Mouse (Mus musculus) intestine, embryonic 15.5 days (tissue): Measurements from ENCODE around the gene Tas1r1. TPM values are rescaled to one million over a fixed set of nuclear protein-coding genes. Genes with fewer than 3 reads are reported as not detected.

Experiments used
- ATAC-seq: fragments of 200-750 bp; cut with Nextera tagmentation; 2 replicates; pipeline ENCODE4 v1.8.0; 2017; ENCODE audit warnings: moderate TSS enrichment, moderate library complexity
- H3K27ac ChIP-seq: fragments of 300-500 bp; sonication (generic); 2 replicates; pipeline ENCODE4 v1.5.1; 2015; ENCODE audit warnings: mild to moderate bottlenecking, inconsistent platforms
- H3K27me3 ChIP-seq: fragments of 300-500 bp; sonication (generic); replicated peaks from 2 replicates; pipeline ENCODE4 v1.6.1; 2015; ENCODE audit warnings: inconsistent platforms
- H3K36me3 ChIP-seq: fragments of 300-500 bp; sonication (generic); 2 replicates; pipeline ENCODE4 v1.6.1; 2015; ENCODE audit warnings: inconsistent platforms
- H3K4me1 ChIP-seq: fragments of 300-500 bp; sonication (generic); replicated peaks from 2 replicates; pipeline ENCODE4 v1.6.1; 2015; ENCODE audit warnings: inconsistent platforms
- H3K4me2 ChIP-seq: fragments of 300-500 bp; sonication (generic); replicated peaks from 2 replicates; pipeline ENCODE4 v1.6.1; 2015; ENCODE audit warnings: mild to moderate bottlenecking, inconsistent platforms
- H3K4me3 ChIP-seq: fragments of 300-500 bp; sonication (generic); replicated peaks from 2 replicates; pipeline ENCODE4 v1.5.1; 2015; ENCODE audit warnings: inconsistent platforms
- H3K9ac ChIP-seq: fragments of 300-500 bp; sonication (generic); 2 replicates; pipeline ENCODE4 v1.6.1; 2015; ENCODE audit warnings: inconsistent platforms
- H3K9me3 ChIP-seq: fragments of 300-500 bp; sonication (generic); 2 replicates; pipeline ENCODE4 v1.6.1; 2016; ENCODE audit warnings: inconsistent platforms
- WGBS: fragments of 180-500 bp; shearing (Covaris S2); methylation state at CpG from one replicate; pipeline ENCODE4 v1.1.7; 2015; 5-methylcytosine and 5-hydroxymethylcytosine counted together
- polyA plus RNA-seq: library from polyadenylated mRNA; unstranded; fragments of >200 nt; fragmentation: Nextera tagmentation; extraction: Ambion mirVana; gene quantifications from 2 replicates; pipeline ENCODE4 v1.2.1, GENCODE M21; 2015

Tas1r1 gene
- polyA plus RNA-seq, 1 experiment from 2014 or later, result 0.19 TPM

- no peaks in the 10 kb centered on the region for H3K9me3 ChIP-seq
- no peak overlapping the region for H3K4me3 ChIP-seq
- no peak for ATAC-seq
- H3K27ac ChIP-seq, result no peak overlapping the region
- H3K9ac ChIP-seq, result no peak overlapping the region
- no peaks in the 10 kb centered on the region for H3K36me3 ChIP-seq
- H3K4me1 ChIP-seq, result peaks cover 7% of the 10 kb centered on the region
- H3K27me3 ChIP-seq, result no peaks in the 10 kb centered on the region
- no peak overlapping the region for H3K4me2 ChIP-seq
- 89% methylated on average over 6 of the region's 6 CpGs for WGBS
Measured at GRCm38 (mm10) chr4:152073715-152074114, 35.3 kb upstream of the Tas1r1 start.

- peaks cover 7% of the 10 kb centered on the region for H3K4me1 ChIP-seq
- no peak overlapping the region for H3K4me2 ChIP-seq
- H3K9ac ChIP-seq, result no peak overlapping the region
- H3K36me3 ChIP-seq, result no peaks in the 10 kb centered on the region
- H3K4me3 ChIP-seq, result no peak overlapping the region
- 73% methylated on average over 10 of the region's 10 CpGs for WGBS
- ATAC-seq, result no peak
- no peaks in the 10 kb centered on the region for H3K27me3 ChIP-seq
- H3K27ac ChIP-seq, result no peak overlapping the region
- no peaks in the 10 kb centered on the region for H3K9me3 ChIP-seq
Measured at GRCm38 (mm10) chr4:152072655-152073054, 34.3 kb upstream of the Tas1r1 start.

GRCm38 (mm10) chr4:152072121-152072601 lies 33.8 kb upstream of the Tas1r1 start, which contains the start of gene Plekhg5:
Gene Plekhg5 (plus strand): TSS chr4:152072498.
- H3K27ac ChIP-seq, result no peak within 1 kb of the TSS
- H3K4me3 ChIP-seq, result no peak within 1 kb of the TSS
- H3K9ac ChIP-seq, result no peak within 1 kb of the TSS
- H3K4me2 ChIP-seq, result no peak within 1 kb of the TSS
- 69% methylated on average over 10 of the region's 10 CpGs for WGBS
- H3K36me3 ChIP-seq, result no peaks in the 10 kb centered on the region
- H3K9me3 ChIP-seq, result no peaks in the 10 kb centered on the region
- ATAC-seq, result peak; percentile 33; the same call in 1 of the 2 replicates
- peaks cover 7% of the 10 kb centered on the region for H3K4me1 ChIP-seq
- H3K27me3 ChIP-seq, result no peaks in the 10 kb centered on the region

- 76% methylated on average over 11 of the region's 11 CpGs for WGBS
- Histone ChIP-seq H3K4me2 (no peak overlapping the region), H3K27me3 (no peaks in the 10 kb centered on the region), H3K9ac (no peak overlapping the region), H3K4me3 (no peak overlapping the region), H3K36me3 (no peaks in the 10 kb centered on the region), H3K27ac (no peak overlapping the region), H3K9me3 (no peaks in the 10 kb centered on the region), H3K4me1 (peaks cover 7% of the 10 kb centered on the region; the same call in 1 of the 2 replicates)
- peak; percentile 13; the same call in 1 of the 2 replicates for ATAC-seq
Measured at GRCm38 (mm10) chr4:152070494-152071396, 32.4 kb upstream of the Tas1r1 start.

GRCm38 (mm10) chr4:152069245-152069644 lies 30.9 kb upstream of the Tas1r1 start:
- Histone ChIP-seq H3K27me3 (no peaks in the 10 kb centered on the region), H3K27ac (no peak overlapping the region), H3K4me3 (no peak overlapping the region), H3K4me1 (peaks cover 7% of the 10 kb centered on the region; the same call in 1 of the 2 replicates), H3K36me3 (no peaks in the 10 kb centered on the region), H3K4me2 (no peak overlapping the region), H3K9me3 (no peaks in the 10 kb centered on the region), H3K9ac (no peak overlapping the region)
- WGBS, result 82% methylated on average over 3 of the region's 3 CpGs
- no peak for ATAC-seq

- no peaks in the 10 kb centered on the region for H3K9me3 ChIP-seq
- no peaks in the 10 kb centered on the region for H3K36me3 ChIP-seq
- no peak overlapping the region for H3K4me3 ChIP-seq
- peaks cover 7% of the 10 kb centered on the region; the same call in 1 of the 2 replicates for H3K4me1 ChIP-seq
- ATAC-seq, result no peak
- no peak overlapping the region for H3K9ac ChIP-seq
- no peak overlapping the region for H3K4me2 ChIP-seq
- no peak overlapping the region for H3K27ac ChIP-seq
- no peaks in the 10 kb centered on the region for H3K27me3 ChIP-seq
- 72% methylated on average over 6 of the region's 6 CpGs for WGBS
Measured at GRCm38 (mm10) chr4:152068166-152068724, 29.9 kb upstream of the Tas1r1 start.

GRCm38 (mm10) chr4:152067280-152067679 lies 28.9 kb upstream of the Tas1r1 start:
- H3K9ac ChIP-seq, result no peak overlapping the region
- no peaks in the 10 kb centered on the region for H3K27me3 ChIP-seq
- no peaks in the 10 kb centered on the region for H3K9me3 ChIP-seq
- no peak for ATAC-seq
- H3K27ac ChIP-seq, result no peak overlapping the region
- H3K4me2 ChIP-seq, result no peak overlapping the region
- no peak overlapping the region for H3K4me3 ChIP-seq
- H3K4me1 ChIP-seq, result 0 out of 2 replicates have a peak, but pooled peaks cover 3% of the 10 kb centered on the region
- H3K36me3 ChIP-seq, result no peaks in the 10 kb centered on the region

GRCm38 (mm10) chr4:152062390-152063110 lies 24.2 kb upstream of the Tas1r1 start:
- WGBS, result 59% methylated on average over 9 of the region's 9 CpGs
- Histone ChIP-seq H3K4me3 (no peak overlapping the region), H3K9ac (no peak overlapping the region), H3K4me2 (no peak overlapping the region), H3K4me1 (no peaks in the 10 kb centered on the region), H3K27me3 (no peaks in the 10 kb centered on the region), H3K27ac (no peak overlapping the region), H3K36me3 (peaks cover 18% of the 10 kb centered on the region), H3K9me3 (no peaks in the 10 kb centered on the region)
- ATAC-seq, result no peak

- no peak for ATAC-seq
- 77% methylated on average over 6 of the region's 6 CpGs for WGBS
- Histone ChIP-seq H3K27me3 (no peaks in the 10 kb centered on the region), H3K36me3 (peaks cover 51% of the 10 kb centered on the region), H3K27ac (no peak overlapping the region), H3K4me1 (peaks cover 9% of the 10 kb centered on the region), H3K4me3 (no peak overlapping the region), H3K9ac (no peak overlapping the region), H3K4me2 (no peak overlapping the region), H3K9me3 (no peaks in the 10 kb centered on the region)
Measured at GRCm38 (mm10) chr4:152044609-152045008, 6.2 kb upstream of the Tas1r1 start.

- 93% methylated on average over 3 of the region's 3 CpGs for WGBS
- Histone ChIP-seq H3K4me3 (no peak overlapping the region), H3K9ac (no peak overlapping the region), H3K27ac (no peak overlapping the region), H3K4me1 (peaks cover 9% of the 10 kb centered on the region), H3K9me3 (no peaks in the 10 kb centered on the region), H3K36me3 (peaks cover 47% of the 10 kb centered on the region), H3K4me2 (no peak overlapping the region), H3K27me3 (no peaks in the 10 kb centered on the region)
- ATAC-seq, result no peak
Measured at GRCm38 (mm10) chr4:152043171-152043570, 4.8 kb upstream of the Tas1r1 start.

GRCm38 (mm10) chr4:152041924-152042641 lies 3.7 kb upstream of the Tas1r1 start:
- Histone ChIP-seq H3K9ac (no peak overlapping the region; the same call in 1 of the 2 replicates), H3K4me3 (no peak overlapping the region), H3K4me1 (peaks cover 9% of the 10 kb centered on the region), H3K36me3 (peaks cover 37% of the 10 kb centered on the region), H3K27ac (no peak overlapping the region), H3K4me2 (no peak overlapping the region), H3K9me3 (no peaks in the 10 kb centered on the region), H3K27me3 (no peaks in the 10 kb centered on the region)
- 95% methylated on average over 22 of the region's 22 CpGs for WGBS
- no peak for ATAC-seq
